Comparison of ENCODE assay signal across 14 mouse cellular contexts in genomic region chr3:136791946-136792345, GRCm38 (mm10).
A peak's percentile ranks its signal among the peaks of the same experiment; 100 is the strongest.
DNase-seq lines count a peak whose midpoint lies in the region; ATAC-seq and TF ChIP-seq lines count a peak whose summit lies in the region.
"Had no signal": no experiment of that assay in that cellular context is flagged by ENCODE, and none has a peak within 500 bp of the region (broad histone marks: within the 10 kb centered on the region; RNA-seq: fewer than 3 reads in every experiment).

No protein-coding gene starts in this region.

- WGBS in intestine, postnatal 0 days, result 97% methylated on average over 2 of the region's 2 CpGs
- WGBS in intestine, embryonic 15.5 days, result 89% methylated on average over 2 of the region's 2 CpGs
- WGBS in midbrain, embryonic 12.5 days, result 91% methylated on average over 2 of the region's 2 CpGs
- 94% methylated on average over 2 of the region's 2 CpGs for WGBS in midbrain, embryonic 16.5 days

- no peak overlapping the region for H3K4me3 ChIP-seq in intestine, postnatal 0 days (ENCODE audit: low read depth, low read length)
- no peak overlapping the region for H3K4me3 ChIP-seq in intestine, embryonic 15.5 days (replicated peaks)
- no peak overlapping the region for H3K4me3 ChIP-seq in midbrain, embryonic 12.5 days
- H3K4me3 ChIP-seq in midbrain, embryonic 16.5 days (ENCODE audit: low read depth, low read length), result no peak overlapping the region
- H3K4me3 ChIP-seq: heart, embryonic 13.5 days; liver, embryonic 15.5 days; neural tube, embryonic 13.5 days had no signal

- ATAC-seq in intestine, postnatal 0 days, result no peak
- ATAC-seq in intestine, embryonic 15.5 days, result no peak
- ATAC-seq in midbrain, embryonic 12.5 days (ENCODE audit: low FRiP score, low read depth), result 0 out of 2 replicates have a peak, but pooled peaks have one; percentile 23
- ATAC-seq in midbrain, embryonic 16.5 days, result no peak
- ATAC-seq: activated CD4-positive, CD25-positive, alpha-beta regulatory T cell, adult 4 months had no signal

- H3K4me2 ChIP-seq in intestine, postnatal 0 days (replicated peaks; ENCODE audit: low read depth), result no peak overlapping the region
- H3K4me2 ChIP-seq in intestine, embryonic 15.5 days (replicated peaks), result no peak overlapping the region
- H3K4me2 ChIP-seq in midbrain, embryonic 12.5 days (replicated peaks), result no peak overlapping the region
- no peak overlapping the region for H3K4me2 ChIP-seq in midbrain, embryonic 16.5 days (ENCODE audit: low read length)
- H3K4me2 ChIP-seq: liver, embryonic 15.5 days; neural tube, embryonic 13.5 days had no signal

- DNase-seq in R1 (ENCODE audit: low read depth, low spot score), result peak; percentile 69
- peak; percentile 19 for DNase-seq in splenic B cell, adult 2 months (ENCODE audit: low read depth, low spot score)
- DNase-seq in embryo, embryonic 11 days, result no peak
- DNase-seq: cerebellum, adult 8-10 months; gastrocnemius, postnatal 14 days; thymus, postnatal 36 days had no signal

- TF ChIP-seq CTCF in intestine, postnatal 0 days (IDR thresholded peaks at IDR 0.05; ENCODE audit: low read depth), result peak; percentile 30; the same call in 1 of the 2 replicates

- H3K9me3 ChIP-seq in intestine, postnatal 0 days (ENCODE audit: control insufficient read depth), result no peaks in the 10 kb centered on the region
- H3K9me3 ChIP-seq in intestine, embryonic 15.5 days, result no peaks in the 10 kb centered on the region
- no peaks in the 10 kb centered on the region for H3K9me3 ChIP-seq in midbrain, embryonic 12.5 days
- no peaks in the 10 kb centered on the region for H3K9me3 ChIP-seq in midbrain, embryonic 16.5 days (replicated peaks; ENCODE audit: control insufficient read depth, low read length, poor library complexity, severe bottlenecking)
- H3K9me3 ChIP-seq: heart, embryonic 13.5 days; liver, embryonic 15.5 days; neural tube, embryonic 13.5 days had no signal

- no peaks in the 10 kb centered on the region for H3K4me1 ChIP-seq in intestine, postnatal 0 days (replicated peaks; ENCODE audit: control insufficient read depth, insufficient read depth, low read length)
- H3K4me1 ChIP-seq in intestine, embryonic 15.5 days (replicated peaks), result 0 out of 2 replicates have a peak, but pooled peaks cover 6% of the 10 kb centered on the region
- H3K4me1 ChIP-seq in midbrain, embryonic 12.5 days, result peaks cover 7% of the 10 kb centered on the region; the same call in 1 of the 2 replicates
- H3K4me1 ChIP-seq in midbrain, embryonic 16.5 days (ENCODE audit: control insufficient read depth, insufficient read depth, low read length), result peaks cover 15% of the 10 kb centered on the region

- no peak overlapping the region for H3K9ac ChIP-seq in intestine, postnatal 0 days (ENCODE audit: low read depth, low read length)
- no peak overlapping the region for H3K9ac ChIP-seq in intestine, embryonic 15.5 days
- no peak overlapping the region for H3K9ac ChIP-seq in midbrain, embryonic 12.5 days (replicated peaks)
- no peak overlapping the region for H3K9ac ChIP-seq in midbrain, embryonic 16.5 days (ENCODE audit: low read depth, low read length)
- H3K9ac ChIP-seq: heart, embryonic 13.5 days; liver, embryonic 15.5 days; neural tube, embryonic 13.5 days had no signal

- no peaks in the 10 kb centered on the region for H3K27me3 ChIP-seq in intestine, postnatal 0 days (replicated peaks; ENCODE audit: control insufficient read depth, insufficient read depth, low read length)
- no peaks in the 10 kb centered on the region for H3K27me3 ChIP-seq in intestine, embryonic 15.5 days (replicated peaks)
- H3K27me3 ChIP-seq in midbrain, embryonic 12.5 days, result no peaks in the 10 kb centered on the region
- no peaks in the 10 kb centered on the region for H3K27me3 ChIP-seq in midbrain, embryonic 16.5 days (ENCODE audit: control insufficient read depth, insufficient read depth, low read depth, low read length)
- no peaks in the 10 kb centered on the region for H3K27me3 ChIP-seq in splenic B cell, adult 2 months (ENCODE audit: control insufficient read depth, insufficient read depth, low read length, poor library complexity, severe bottlenecking)
- H3K27me3 ChIP-seq: heart, embryonic 13.5 days; liver, embryonic 15.5 days; neural tube, embryonic 13.5 days had no signal

- H3K27ac ChIP-seq in intestine, postnatal 0 days (ENCODE audit: low read depth, low read length), result no peak overlapping the region
- no peak overlapping the region for H3K27ac ChIP-seq in intestine, embryonic 15.5 days
- no peak overlapping the region for H3K27ac ChIP-seq in midbrain, embryonic 12.5 days (replicated peaks)
- no peak overlapping the region for H3K27ac ChIP-seq in midbrain, embryonic 16.5 days (ENCODE audit: low read length)
- H3K27ac ChIP-seq: liver, embryonic 15.5 days; neural tube, embryonic 13.5 days had no signal

- no peaks in the 10 kb centered on the region for H3K36me3 ChIP-seq in intestine, postnatal 0 days (ENCODE audit: control insufficient read depth, insufficient read depth)
- H3K36me3 ChIP-seq in intestine, embryonic 15.5 days, result no peaks in the 10 kb centered on the region
- H3K36me3 ChIP-seq in midbrain, embryonic 12.5 days, result no peaks in the 10 kb centered on the region
- no peaks in the 10 kb centered on the region for H3K36me3 ChIP-seq in midbrain, embryonic 16.5 days (ENCODE audit: control insufficient read depth, insufficient read depth, low read length)
- 0 out of 2 replicates have a peak, but pooled peaks cover 2% of the 10 kb centered on the region for H3K36me3 ChIP-seq in splenic B cell, adult 2 months (ENCODE audit: control insufficient read depth, insufficient read depth, low read length, poor library complexity, severe bottlenecking)
- H3K36me3 ChIP-seq: heart, embryonic 13.5 days; liver, embryonic 15.5 days; neural tube, embryonic 13.5 days had no signal
